Mouse (Mus musculus) intestine, embryonic 16.5 days (tissue): Measurements from ENCODE around the gene Zbtb46. TPM values are rescaled to one million over a fixed set of nuclear protein-coding genes. Genes with fewer than 3 reads are reported as not detected.

Experiments used
- ATAC-seq: fragments of 200-750 bp; cut with Nextera tagmentation; 2 replicates; pipeline ENCODE4 v1.8.0; 2017; ENCODE audit warnings: moderate TSS enrichment, moderate library complexity
- H3K27ac ChIP-seq: fragments of 300-500 bp; sonication (generic); 2 replicates; pipeline ENCODE4 v1.5.1; 2014; ENCODE audit warnings: mild to moderate bottlenecking, low read length
- H3K27me3 ChIP-seq: fragments of 300-500 bp; sonication (generic); replicated peaks from 2 replicates; pipeline ENCODE4 v1.6.1; 2014; ENCODE audit warnings: low read length, control low read depth, mixed read lengths; ENCODE audit not compliant: control insufficient read depth, insufficient read depth
- H3K36me3 ChIP-seq: fragments of 300-500 bp; sonication (generic); 2 replicates; pipeline ENCODE4 v1.6.1; 2014; ENCODE audit warnings: low read length, control low read depth; ENCODE audit not compliant: control insufficient read depth, insufficient read depth
- H3K4me1 ChIP-seq: fragments of 300-500 bp; sonication (generic); 2 replicates; pipeline ENCODE4 v1.6.1; 2014; ENCODE audit warnings: low read length, control low read depth, mixed read lengths; ENCODE audit not compliant: control insufficient read depth, insufficient read depth
- H3K4me2 ChIP-seq: fragments of 300-500 bp; sonication (generic); 2 replicates; pipeline ENCODE4 v1.6.1; 2014; ENCODE audit warnings: low read depth, low read length, control low read depth
- H3K4me3 ChIP-seq: fragments of 300-500 bp; sonication (generic); 2 replicates; pipeline ENCODE4 v1.5.1; 2014; ENCODE audit warnings: mild to moderate bottlenecking, low read length
- H3K9ac ChIP-seq: fragments of 300-500 bp; sonication (generic); 2 replicates; pipeline ENCODE4 v1.6.1; 2014; ENCODE audit warnings: low read depth, low read length
- H3K9me3 ChIP-seq: fragments of 300-500 bp; sonication (generic); 2 replicates; pipeline ENCODE4 v1.6.1; 2016; ENCODE audit warnings: low read length, control low read depth; ENCODE audit not compliant: control insufficient read depth
- WGBS: fragments of 180-500 bp; shearing (Covaris S2); extraction: QIAGEN DNeasy Blood & Tissue Kit; methylation state at CpG from one replicate; pipeline ENCODE4 v1.1.7; 2014; 5-methylcytosine and 5-hydroxymethylcytosine counted together
- polyA plus RNA-seq: library from polyadenylated mRNA; unstranded; fragments of >200 nt; fragmentation: Nextera tagmentation; extraction: Ambion mirVana; gene quantifications from 2 replicates; pipeline ENCODE4 v1.2.1, GENCODE M21; 2015

The Zbtb46 gene
- polyA plus RNA-seq, 1 experiment from 2014 or later: 6.5 TPM

- H3K27me3 ChIP-seq: no peaks in the 10 kb centered on the region
- no peaks in the 10 kb centered on the region for H3K9me3 ChIP-seq
- H3K4me2 ChIP-seq: peak overlapping the region; percentile 94
- no peak overlapping the region for H3K27ac ChIP-seq
- H3K4me1 ChIP-seq: peaks cover 22% of the 10 kb centered on the region
- peaks cover 5% of the 10 kb centered on the region; the same call in 1 of the 2 replicates for H3K36me3 ChIP-seq
- H3K4me3 ChIP-seq: peak overlapping the region; percentile 92
- peak overlapping the region; percentile 92; the same call in 1 of the 2 replicates for H3K9ac ChIP-seq
- ATAC-seq: no peak
- WGBS: 79% methylated on average over 3 of the region's 3 CpGs
Measured at GRCm38 (mm10) chr2:181363946-181364345, 95.3 kb downstream of the Zbtb46 start.

GRCm38 (mm10) chr2:181356780-181357179 is 102.4 kb downstream of the Zbtb46 start:
- H3K9me3 ChIP-seq: no peaks in the 10 kb centered on the region
- H3K9ac ChIP-seq: no peak overlapping the region
- H3K27me3 ChIP-seq: no peaks in the 10 kb centered on the region
- no peak overlapping the region for H3K27ac ChIP-seq
- peaks cover 12% of the 10 kb centered on the region for H3K36me3 ChIP-seq
- ATAC-seq: no peak
- H3K4me1 ChIP-seq: no peaks in the 10 kb centered on the region
- no peak overlapping the region for H3K4me3 ChIP-seq
- 77% methylated on average over 3 of the region's 3 CpGs for WGBS
- H3K4me2 ChIP-seq: no peak overlapping the region

- Histone ChIP-seq H3K27ac (no peak overlapping the region), H3K36me3 (0 out of 2 replicates have a peak, but pooled peaks cover 5% of the 10 kb centered on the region), H3K9ac (no peak overlapping the region), H3K9me3 (no peaks in the 10 kb centered on the region), H3K4me1 (no peaks in the 10 kb centered on the region), H3K4me2 (no peak overlapping the region), H3K4me3 (no peak overlapping the region), H3K27me3 (no peaks in the 10 kb centered on the region)
- ATAC-seq: no peak
- WGBS: 94% methylated on average over 6 of the region's 6 CpGs
Measured at GRCm38 (mm10) chr2:181342766-181343165, 116.5 kb downstream of the Zbtb46 start.

DNA sequence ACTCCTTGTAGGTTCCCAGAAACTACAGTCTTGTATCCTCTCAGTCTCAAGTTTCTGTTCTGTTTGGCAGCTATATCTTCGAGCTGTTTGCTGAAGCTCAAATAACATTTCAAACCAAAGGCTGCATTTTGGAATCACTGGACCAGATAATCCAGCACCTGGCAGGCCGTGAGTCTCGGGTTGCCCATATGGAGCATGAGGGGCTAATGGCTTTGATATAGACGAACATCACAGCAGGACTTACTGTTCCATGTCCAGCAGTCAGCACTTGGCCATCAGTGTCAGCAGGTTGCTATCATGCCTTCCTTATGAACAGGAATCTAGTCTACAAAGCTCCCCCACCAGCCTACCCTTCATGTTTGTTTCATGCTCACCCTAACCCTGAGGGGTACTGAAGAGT is 118.8 kb downstream of the Zbtb46 start:
- no peaks in the 10 kb centered on the region for H3K4me1 ChIP-seq
- H3K36me3 ChIP-seq: 0 out of 2 replicates have a peak, but pooled peaks cover 5% of the 10 kb centered on the region
- H3K27me3 ChIP-seq: no peaks in the 10 kb centered on the region
- H3K27ac ChIP-seq: no peak overlapping the region
- H3K9ac ChIP-seq: no peak overlapping the region
- no peaks in the 10 kb centered on the region for H3K9me3 ChIP-seq
- no peak for ATAC-seq
- 89% methylated on average over 4 of the region's 4 CpGs for WGBS
- no peak overlapping the region for H3K4me3 ChIP-seq
- H3K4me2 ChIP-seq: no peak overlapping the region

Other genes with a start within 250 kb of the Zbtb46 start
- 0.10 and 0.20 TPM in 2 replicates for gene Srms, start 246.2 kb downstream of the Zbtb46 start, polyA plus RNA-seq
- gene Fndc11, start 239.4 kb downstream of the Zbtb46 start, polyA plus RNA-seq: 0.18 TPM in 1 of 2 replicates, not detected in the other
- gene Helz2, start 217.4 kb downstream of the Zbtb46 start, polyA plus RNA-seq: 2.2 and 3.7 TPM in 2 replicates
- gene Gmeb2, start 171.4 kb downstream of the Zbtb46 start, polyA plus RNA-seq: 11.7 and 12.9 TPM in 2 replicates
- 36.3 and 40.2 TPM in 2 replicates for gene Stmn3, start 144.9 kb downstream of the Zbtb46 start, polyA plus RNA-seq
- gene Rtel1, start 139.7 kb downstream of the Zbtb46 start, polyA plus RNA-seq: 31.0 and 32.0 TPM in 2 replicates
- gene Zgpat, start 94.5 kb downstream of the Zbtb46 start, polyA plus RNA-seq: 36.9 and 38.5 TPM in 2 replicates
- 52.5 and 54.0 TPM in 2 replicates for gene Arfrp1, start 94.0 kb downstream of the Zbtb46 start, polyA plus RNA-seq
- gene Lime1, start 79.3 kb downstream of the Zbtb46 start, polyA plus RNA-seq: 16.3 and 16.8 TPM in 2 replicates
- gene Abhd16b, start 33.8 kb upstream of the Zbtb46 start, polyA plus RNA-seq: 0.07 and 0.10 TPM in 2 replicates
- gene Tpd52l2, start 37.7 kb upstream of the Zbtb46 start, polyA plus RNA-seq: 122 and 134 TPM in 2 replicates
- 73.5 and 74.1 TPM in 2 replicates for gene Dnajc5, start 61.1 kb upstream of the Zbtb46 start, polyA plus RNA-seq
- 75.0 and 78.0 TPM in 2 replicates for gene Uckl1, start 125.5 kb upstream of the Zbtb46 start, polyA plus RNA-seq
- gene Prpf6, start 132.4 kb upstream of the Zbtb46 start, polyA plus RNA-seq: 52.2 and 52.7 TPM in 2 replicates
- 20.5 and 20.9 TPM in 2 replicates for gene Zfp512b, start 133.4 kb upstream of the Zbtb46 start, polyA plus RNA-seq
- 23.9 TPM in 2 replicates for gene Samd10, start 139.8 kb upstream of the Zbtb46 start, polyA plus RNA-seq
- 2.2 and 3.0 TPM in 2 replicates for gene Gm29797, start 197.6 kb upstream of the Zbtb46 start, polyA plus RNA-seq
- 28.9 and 30.1 TPM in 2 replicates for gene Sox18, start 212.2 kb upstream of the Zbtb46 start, polyA plus RNA-seq
- gene Tcea2, start 220.9 kb upstream of the Zbtb46 start, polyA plus RNA-seq: 15.1 and 16.4 TPM in 2 replicates
- 36.1 and 39.6 TPM in 2 replicates for gene Rgs19, start 234.6 kb upstream of the Zbtb46 start, polyA plus RNA-seq
- not detected in 2 replicates for gene Lkaaear1, start 239.0 kb upstream of the Zbtb46 start, polyA plus RNA-seq